Mouse (Mus musculus) liver, adult 2 months (tissue): ENCODE results near the gene Pramef20. TPM values are rescaled to one million over a fixed set of nuclear protein-coding genes. Genes with fewer than 3 reads are reported as not detected.

Source experiments
- DNase-seq: peaks from one replicate; pipeline ENCODE4 v3.0.0-alpha.2; 2011; ENCODE audit warnings: low read depth, low spot score; ENCODE audit errors: extremely low read depth
- H3K27ac ChIP-seq: fragments of 200-500 bp; replicated peaks from 2 replicates; pipeline ENCODE4 v1.5.1; 2012; ENCODE audit warnings: low read depth, mild to moderate bottlenecking, control low read depth, inconsistent platforms, low read length; ENCODE audit not compliant: insufficient read depth
- H3K27me3 ChIP-seq: fragments of 200-500 bp; 2 replicates; pipeline ENCODE4 v1.6.1; 2012; ENCODE audit warnings: mild to moderate bottlenecking, moderate library complexity, low read length, inconsistent platforms; ENCODE audit not compliant: control insufficient read depth, insufficient read depth
- H3K36me3 ChIP-seq: fragments of 200-500 bp; 2 replicates; pipeline ENCODE4 v1.6.1; 2012; ENCODE audit warnings: low read length, inconsistent platforms; ENCODE audit not compliant: control insufficient read depth, insufficient read depth
- H3K4me1 ChIP-seq: fragments of 200-500 bp; 2 replicates; pipeline ENCODE4 v1.6.1; 2011; ENCODE audit warnings: low read length; ENCODE audit not compliant: control insufficient read depth, insufficient read depth
- H3K4me3 ChIP-seq: fragments of 200-500 bp; 2 replicates; pipeline ENCODE4 v1.5.1; 2011; ENCODE audit warnings: low read depth, mild to moderate bottlenecking, control low read depth, low read length, moderate library complexity; ENCODE audit not compliant: insufficient read depth
- H3K79me2 ChIP-seq: fragments of 200-500 bp; 2 replicates; pipeline ENCODE4 v1.6.1; 2012; ENCODE audit warnings: inconsistent platforms, mild to moderate bottlenecking, low read length, moderate library complexity; ENCODE audit not compliant: control insufficient read depth, insufficient read depth
- H3K9ac ChIP-seq: fragments of 200-500 bp; 2 replicates; pipeline ENCODE4 v1.6.1; 2012; ENCODE audit warnings: low read depth, mild to moderate bottlenecking, control low read depth, inconsistent platforms, low read length
- CTCF ChIP-seq: fragments of 200-500 bp; IDR thresholded peaks from 2 replicates; pipeline ENCODE4 v1.5.1; 2011; ENCODE audit warnings: low read depth, low read length, control low read depth
- POLR2A ChIP-seq: fragments of 200-500 bp; IDR thresholded peaks from 2 replicates; pipeline ENCODE4 v1.6.1; 2011; ENCODE audit warnings: low read length, control low read depth; ENCODE audit not compliant: insufficient read depth; ENCODE audit errors: extremely low read depth
- WGBS: fragments of 180-500 bp; shearing (Covaris S2); methylation state at CpG from one replicate; pipeline ENCODE4 v1.1.7; 2018; 5-methylcytosine and 5-hydroxymethylcytosine counted together
- polyA plus RNA-seq: library from polyadenylated mRNA; depleted of rRNA; stranded (reverse); fragments of >200 nt; gene quantifications from 2 replicates; pipeline ENCODE4 v1.2.3, GENCODE M21; 2012; rRNA removed
- total RNA-seq: library from RNA; depleted of rRNA; stranded (reverse); fragments of >200 nt; gene quantifications from 2 replicates; pipeline ENCODE4 v1.2.3, GENCODE M21; 2014; rRNA removed

Pramef20 gene
- total RNA-seq (not detected in 2 replicates), polyA plus RNA-seq (not detected in 2 replicates)

DNA sequence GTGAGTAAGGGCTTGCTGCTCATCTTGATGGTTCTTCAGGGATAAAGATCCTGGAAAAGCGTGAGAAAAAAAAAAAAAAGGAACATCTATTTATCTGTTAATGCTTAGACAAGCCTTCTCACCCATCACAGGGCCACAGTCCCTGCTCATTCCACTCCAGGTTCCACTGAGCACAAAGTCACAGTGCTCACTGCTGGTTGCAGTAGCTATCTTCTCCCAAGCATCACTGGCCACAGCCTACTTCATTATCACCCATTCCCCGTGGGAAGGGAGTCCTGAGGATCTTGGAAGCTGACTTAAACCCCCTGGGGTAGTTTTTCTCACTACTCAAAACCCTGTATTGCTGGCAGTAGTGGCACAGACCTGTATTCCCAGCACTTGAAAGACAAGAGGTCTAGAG, at the start of gene Pramef20:
Gene Pramef20, minus strand, starts transcription at position 23 of the 400 bp plus-strand sequence.
- 37% methylated on average over 2 of the region's 2 CpGs for WGBS
- H3K4me1 ChIP-seq, result no peaks in the 10 kb centered on the region
- DNase-seq, result no peak
- no peaks in the 10 kb centered on the region for H3K36me3 ChIP-seq
- H3K79me2 ChIP-seq, result no peaks in the 10 kb centered on the region
- H3K27me3 ChIP-seq, result no peaks in the 10 kb centered on the region
- TF ChIP-seq CTCF (no peak), POLR2A (no peak)
- no peak within 1 kb of the TSS for H3K9ac ChIP-seq
- H3K4me3 ChIP-seq, result no peak within 1 kb of the TSS
- no peak within 1 kb of the TSS for H3K27ac ChIP-seq

DNA sequence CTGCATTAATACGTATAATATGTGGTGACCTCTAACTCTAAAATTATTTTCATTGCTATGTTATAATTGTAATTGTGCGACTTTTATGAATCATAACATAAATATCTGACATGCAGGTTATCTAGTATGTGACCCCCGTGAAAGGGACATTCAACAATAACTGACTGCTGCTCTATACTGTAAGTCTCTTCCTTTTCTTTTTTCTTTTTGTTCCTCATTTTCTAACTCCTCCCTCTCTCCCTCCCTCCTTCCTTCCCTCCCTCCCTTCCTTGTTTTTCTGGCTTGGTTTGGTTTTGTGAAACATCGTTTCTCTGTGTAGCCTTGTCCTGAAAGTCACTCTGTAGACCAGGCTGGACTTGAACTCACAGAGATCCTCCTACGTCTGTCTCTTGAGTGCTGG, 46.9 kb upstream of the Pramef20 start:
- H3K4me3 ChIP-seq, result no peak overlapping the region
- WGBS, result 71% methylated on average over 5 of the region's 5 CpGs
- no peaks in the 10 kb centered on the region for H3K36me3 ChIP-seq
- TF ChIP-seq POLR2A (no peak), CTCF (no peak)
- no peak overlapping the region for H3K27ac ChIP-seq
- no peaks in the 10 kb centered on the region for H3K27me3 ChIP-seq
- H3K79me2 ChIP-seq, result no peaks in the 10 kb centered on the region
- no peak overlapping the region for H3K9ac ChIP-seq
- DNase-seq, result no peak
- no peaks in the 10 kb centered on the region for H3K4me1 ChIP-seq

DNA sequence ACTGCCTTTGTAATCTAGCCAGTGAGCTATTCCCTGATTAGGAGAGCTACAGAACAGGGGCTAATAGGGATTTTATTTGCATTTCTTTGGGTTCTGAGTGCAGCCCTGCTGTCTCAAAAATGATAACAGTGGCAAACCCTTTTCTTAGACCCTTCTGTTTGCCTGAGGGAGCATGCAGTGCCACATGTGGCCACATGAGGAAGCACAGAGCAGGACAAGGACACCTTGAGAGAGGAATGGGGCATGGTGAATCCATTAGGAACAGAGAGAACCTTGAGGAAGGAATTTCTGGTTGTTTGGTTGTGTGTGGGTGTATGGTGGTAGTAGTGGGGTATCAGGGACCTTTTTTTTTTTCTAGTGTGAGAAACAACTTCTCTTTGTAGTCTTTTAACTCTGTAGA, 42.9 kb upstream of the Pramef20 start:
- Histone ChIP-seq H3K4me3 (no peak overlapping the region), H3K79me2 (no peaks in the 10 kb centered on the region), H3K36me3 (no peaks in the 10 kb centered on the region), H3K27ac (no peak overlapping the region), H3K27me3 (no peaks in the 10 kb centered on the region), H3K4me1 (no peaks in the 10 kb centered on the region), H3K9ac (no peak overlapping the region)
- TF ChIP-seq CTCF (peak; percentile 17; the same call in 1 of the 2 replicates), POLR2A (no peak)
- DNase-seq, result no peak

DNA sequence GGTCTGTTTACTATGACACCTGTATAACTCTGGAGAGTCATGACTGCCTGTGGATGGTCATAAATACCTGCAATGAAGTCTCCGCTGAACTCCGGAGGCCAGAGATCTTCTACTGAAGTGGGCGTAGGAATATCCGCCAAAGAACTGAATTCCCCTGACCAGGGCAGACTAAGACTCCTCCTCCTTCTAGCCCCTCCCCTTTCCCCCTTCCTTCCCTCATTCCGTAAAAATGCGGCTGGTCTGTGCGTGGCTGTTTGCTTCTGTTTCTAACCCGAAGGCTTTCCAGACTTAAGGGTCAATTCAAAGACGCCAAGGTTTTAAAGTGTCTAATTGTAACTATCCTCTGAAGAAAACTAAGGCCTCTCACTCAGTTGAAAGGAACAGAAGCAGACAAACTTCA, 30.6 kb upstream of the Pramef20 start, which contains the start of gene Pramef12:
Gene Pramef12, minus strand, starts transcription at position 175 of the 400 bp plus-strand sequence.
- 79% methylated on average over 9 of the region's 9 CpGs for WGBS
- Histone ChIP-seq H3K27me3 (peaks cover 2% of the 10 kb centered on the region; the same call in 1 of the 2 replicates), H3K36me3 (no peaks in the 10 kb centered on the region), H3K9ac (no peak within 1 kb of the TSS), H3K27ac (no peak within 1 kb of the TSS), H3K4me1 (no peaks in the 10 kb centered on the region), H3K4me3 (no peak within 1 kb of the TSS), H3K79me2 (no peaks in the 10 kb centered on the region)
- no peak for DNase-seq
- TF ChIP-seq POLR2A (no peak), CTCF (no peak)

DNA sequence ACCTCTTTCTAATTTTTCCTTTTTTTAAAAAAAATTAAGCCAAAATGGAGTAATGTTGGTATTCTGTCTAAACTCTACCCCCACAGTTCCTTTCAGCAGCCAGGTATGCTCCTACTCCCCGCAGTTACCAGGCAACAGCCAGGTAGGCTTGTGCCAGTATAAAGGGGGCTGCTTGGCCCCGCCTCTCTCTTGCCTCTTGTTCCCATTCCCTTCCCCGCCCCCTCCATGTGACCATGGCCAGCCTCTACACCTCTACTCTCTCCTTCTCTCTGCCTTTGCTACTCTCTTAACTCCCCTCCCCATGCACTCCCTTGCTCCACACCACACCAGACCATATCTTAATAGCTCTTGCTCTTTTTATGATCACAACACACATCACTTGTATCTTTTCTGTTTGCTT, 28.5 kb upstream of the Pramef20 start:
- DNase-seq, result no peak
- TF ChIP-seq POLR2A (no peak), CTCF (no peak)
- Histone ChIP-seq H3K27me3 (peaks cover 2% of the 10 kb centered on the region; the same call in 1 of the 2 replicates), H3K79me2 (no peaks in the 10 kb centered on the region), H3K27ac (no peak overlapping the region), H3K9ac (no peak overlapping the region), H3K4me3 (no peak overlapping the region), H3K36me3 (no peaks in the 10 kb centered on the region), H3K4me1 (no peaks in the 10 kb centered on the region)
- WGBS, result 59% methylated on average over 3 of the region's 3 CpGs

DNA sequence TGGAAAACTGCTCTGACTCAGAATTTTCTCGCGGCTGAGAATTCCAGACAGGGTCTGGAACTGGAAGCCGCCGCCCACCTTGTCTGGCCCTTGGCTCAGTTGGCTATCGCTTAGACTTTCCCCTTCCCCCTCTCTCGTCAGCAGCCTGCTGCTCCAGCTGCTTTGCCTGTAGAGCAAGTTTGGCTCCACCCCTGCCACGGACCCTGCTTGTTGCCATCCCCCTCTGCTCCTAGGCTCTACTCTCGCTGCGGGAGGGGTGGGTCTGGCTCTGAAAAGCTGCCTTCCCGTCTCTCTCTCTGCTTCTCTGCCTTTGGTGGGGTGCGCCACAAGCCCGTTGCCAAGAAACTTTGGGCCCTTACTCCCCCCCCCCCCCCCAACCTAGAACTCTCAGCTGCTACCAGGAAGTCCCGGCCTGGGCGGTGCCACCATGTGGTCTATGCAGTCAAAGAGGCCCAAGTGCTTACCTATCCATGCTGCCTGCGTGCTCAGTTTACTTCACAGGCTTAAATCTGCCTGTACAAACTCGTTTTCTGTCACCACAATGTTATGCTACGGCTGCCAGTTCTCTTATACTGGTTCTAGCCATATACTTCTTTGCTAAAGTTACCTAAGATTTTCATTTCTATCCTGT, 26.8 kb upstream of the Pramef20 start:
- no peak overlapping the region for H3K27ac ChIP-seq
- H3K79me2 ChIP-seq, result no peaks in the 10 kb centered on the region
- H3K4me3 ChIP-seq, result no peak overlapping the region
- no peak for DNase-seq
- no peak overlapping the region for H3K9ac ChIP-seq
- H3K27me3 ChIP-seq, result peaks cover 2% of the 10 kb centered on the region; the same call in 1 of the 2 replicates
- H3K4me1 ChIP-seq, result no peaks in the 10 kb centered on the region
- no peaks in the 10 kb centered on the region for H3K36me3 ChIP-seq
- TF ChIP-seq CTCF (no peak), POLR2A (no peak)
- WGBS, result 9% methylated on average over 17 of the region's 17 CpGs
